Mouse (Mus musculus): Measurements from ENCODE around the gene Matk.

The Matk gene

GRCm38 (mm10) chr10:81301321-81301720 lies 48.6 kb downstream of the Matk start:
- ATAC-seq (ENCODE audit: insufficient number of reproducible peaks, low FRiP score, low TSS enrichment): no peak

GRCm38 (mm10) chr10:81302288-81302687 lies 49.6 kb downstream of the Matk start:
- no peak for ATAC-seq (ENCODE audit: insufficient number of reproducible peaks, low FRiP score, low TSS enrichment)

GRCm38 (mm10) chr10:81302781-81303218 lies 50.1 kb downstream of the Matk start:
- no peak for ATAC-seq (ENCODE audit: insufficient number of reproducible peaks, low FRiP score, low TSS enrichment)

DNA sequence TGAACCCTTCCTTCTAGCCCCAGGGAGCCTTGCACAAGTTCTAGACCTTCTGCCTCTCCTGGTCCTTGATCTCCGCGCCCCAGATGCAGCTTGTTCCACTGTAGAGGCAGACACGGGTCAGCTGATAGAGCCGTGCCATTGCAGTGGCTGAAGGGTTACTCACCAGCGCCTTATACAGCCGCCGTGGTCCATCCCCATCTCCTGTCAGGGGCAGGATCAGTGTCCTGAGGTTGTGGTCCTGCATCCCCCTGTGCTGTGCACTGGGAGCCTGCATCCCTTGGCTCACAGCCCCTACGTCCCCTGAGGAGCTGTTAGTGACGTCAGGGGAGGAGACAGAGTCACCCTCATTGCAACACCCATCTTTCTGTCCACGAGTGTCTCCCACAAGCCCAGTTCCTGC lies 50.5 kb downstream of the Matk start:
- ATAC-seq (ENCODE audit: insufficient number of reproducible peaks, low FRiP score, low TSS enrichment): no peak

GRCm38 (mm10) chr10:81303761-81304160 lies 51.0 kb downstream of the Matk start:
- ATAC-seq (ENCODE audit: insufficient number of reproducible peaks, low FRiP score, low TSS enrichment): no peak

GRCm38 (mm10) chr10:81304597-81305238 lies 52.0 kb downstream of the Matk start:
- no peak for ATAC-seq (ENCODE audit: insufficient number of reproducible peaks, low FRiP score, low TSS enrichment)

- no peak for ATAC-seq (ENCODE audit: insufficient number of reproducible peaks, low FRiP score, low TSS enrichment)
These were observed 52.9 kb downstream of the Matk start for GRCm38 (mm10) chr10:81305663-81306062.

DNA sequence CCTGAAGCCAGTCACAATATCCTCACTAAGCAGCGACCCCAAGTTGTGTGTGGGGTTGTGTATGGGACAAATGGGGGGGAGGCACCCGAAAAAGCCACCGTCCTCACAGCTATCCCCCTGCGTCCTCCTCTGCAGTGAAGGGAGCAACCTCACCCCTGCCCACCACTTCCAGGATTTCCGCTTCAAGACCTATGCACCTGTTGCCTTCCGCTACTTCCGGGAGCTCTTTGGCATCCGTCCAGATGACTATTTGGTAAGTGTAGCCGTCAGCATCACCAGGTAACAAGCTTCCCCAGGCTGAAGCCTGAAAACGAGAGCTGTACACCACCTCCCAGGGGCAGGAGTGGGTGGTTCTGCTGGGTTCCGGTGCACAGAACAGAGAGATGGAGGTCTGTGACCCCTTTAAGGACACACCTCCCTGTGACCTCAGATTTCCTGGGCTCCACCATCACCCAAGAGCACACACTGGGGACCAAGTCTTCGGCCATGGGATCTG lies 53.5 kb downstream of the Matk start:
- no peak for ATAC-seq (ENCODE audit: insufficient number of reproducible peaks, low FRiP score, low TSS enrichment)

GRCm38 (mm10) chr10:81306837-81307682 lies 54.3 kb downstream of the Matk start:
- ATAC-seq (ENCODE audit: insufficient number of reproducible peaks, low FRiP score, low TSS enrichment): no peak

DNA sequence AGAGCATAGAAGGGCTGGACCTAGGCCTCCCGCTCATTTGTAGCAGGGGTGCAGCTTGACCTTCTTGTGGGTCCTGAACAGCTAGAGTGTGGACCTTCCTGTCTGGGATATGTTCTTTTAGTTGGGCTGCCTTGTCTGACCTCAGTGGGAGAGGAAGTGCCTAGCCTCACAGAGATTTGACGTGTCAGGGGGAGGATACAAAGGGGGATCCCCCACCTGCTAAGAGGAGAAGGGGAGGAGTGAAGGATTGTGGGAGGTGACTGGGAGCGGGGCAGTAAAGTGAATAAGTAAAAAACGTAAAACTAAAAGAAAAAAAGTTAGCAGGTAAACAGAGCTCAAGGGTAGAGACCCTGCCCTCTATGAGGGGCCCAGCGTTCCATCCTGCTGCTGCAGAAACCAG lies 56.8 kb downstream of the Matk start:
- no peak for ATAC-seq (ENCODE audit: insufficient number of reproducible peaks, low FRiP score, low TSS enrichment)
